12 mouse cellular contexts compared by ENCODE assay signal in the genomic region with DNA sequence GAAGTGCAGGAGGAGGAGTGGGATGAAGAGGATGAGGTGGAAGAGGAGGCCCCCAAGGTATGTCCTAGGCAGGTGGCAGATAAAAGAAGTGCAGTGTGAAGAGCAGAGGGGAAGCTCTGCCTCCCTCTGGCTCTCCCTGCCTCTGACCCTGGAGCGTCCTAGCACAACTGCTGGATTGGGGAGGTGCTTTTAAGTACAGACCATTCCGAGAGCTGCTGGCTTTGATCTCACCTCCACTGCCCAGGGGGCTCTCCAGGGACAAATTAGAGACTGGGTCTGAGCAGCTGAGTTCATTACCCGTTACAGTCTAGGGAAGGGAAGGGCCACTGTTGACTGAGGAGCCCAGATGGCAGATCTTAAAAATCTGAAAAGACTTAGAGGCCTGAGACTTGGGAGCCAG.
"Had no signal": no experiment of that assay in that cellular context is flagged by ENCODE, and none has a peak within 500 bp of the region (broad histone marks: within the 10 kb centered on the region; RNA-seq: fewer than 3 reads in every experiment).

No protein-coding gene starts in this region.

- H3K9me3 ChIP-seq: limb, embryonic 15.5 days; liver, embryonic 12.5 days; megakaryocyte, embryonic 14.5 days; neural tube, embryonic 12.5 days had no signal

- H3K27me3 ChIP-seq: limb, embryonic 15.5 days; liver, embryonic 12.5 days; megakaryocyte, embryonic 14.5 days; neural tube, embryonic 12.5 days had no signal

- DNase-seq: kidney, adult 18-20 months; kidney, postnatal 10 days; kidney, postnatal 4 days; lung, embryonic 14.5 days; lung, postnatal 10 days; thymus, postnatal 4 days had no signal

- ATAC-seq: liver, embryonic 12.5 days had no signal

- H3K27ac ChIP-seq: liver, embryonic 12.5 days; macrophage; neural tube, embryonic 12.5 days; stomach, postnatal 0 days had no signal

- H3K4me1 ChIP-seq: neural tube, embryonic 12.5 days had no signal

- H3K9ac ChIP-seq: limb, embryonic 15.5 days; liver, embryonic 12.5 days; lung, embryonic 14.5 days; neural tube, embryonic 12.5 days had no signal

- H3K4me3 ChIP-seq: limb, embryonic 15.5 days; liver, embryonic 12.5 days; megakaryocyte, embryonic 14.5 days; neural tube, embryonic 12.5 days had no signal

- H3K4me2 ChIP-seq: limb, embryonic 15.5 days; liver, embryonic 12.5 days; lung, embryonic 14.5 days; neural tube, embryonic 12.5 days had no signal
